Mouse (Mus musculus) urinary bladder, postnatal 36 days (tissue): ENCODE measurements around the gene Svs2.
"Not testable (repeated sequence)": the region's sequence is repeated elsewhere in the genome, so short reads cannot be mapped to it uniquely, and the experiment has no call there.

ENCODE experiments used
- DNase-seq, 2 experiments: peaks; one replicate each; pipeline ENCODE4 v3.0.0; 2022; ENCODE audit warnings: low spot score in 2 of 2, mixed read lengths in 1 of 2

The Svs2 gene

DNA sequence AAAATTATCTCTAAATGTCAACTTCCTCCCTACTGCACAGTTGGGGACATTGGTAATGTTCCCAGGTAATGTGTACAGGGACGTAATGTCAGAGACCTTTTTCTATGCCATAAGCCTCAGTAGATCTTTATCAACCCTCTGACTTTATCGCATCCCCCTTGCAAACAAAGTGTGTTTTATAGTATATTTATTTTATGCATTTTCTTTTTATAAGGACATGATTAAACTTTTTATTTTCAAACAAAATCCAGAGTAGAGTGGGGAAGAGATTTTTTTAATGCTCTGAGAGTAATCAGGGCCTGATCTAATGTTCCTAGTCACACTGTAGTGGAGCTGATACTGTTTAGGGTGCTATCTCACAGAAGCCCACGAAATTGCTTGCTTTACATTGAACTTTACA, at the start of gene Svs2:
Svs2 (minus strand) TSS at position 101 of the 400 bp plus-strand sequence.
- DNase-seq, result no peak

DNA sequence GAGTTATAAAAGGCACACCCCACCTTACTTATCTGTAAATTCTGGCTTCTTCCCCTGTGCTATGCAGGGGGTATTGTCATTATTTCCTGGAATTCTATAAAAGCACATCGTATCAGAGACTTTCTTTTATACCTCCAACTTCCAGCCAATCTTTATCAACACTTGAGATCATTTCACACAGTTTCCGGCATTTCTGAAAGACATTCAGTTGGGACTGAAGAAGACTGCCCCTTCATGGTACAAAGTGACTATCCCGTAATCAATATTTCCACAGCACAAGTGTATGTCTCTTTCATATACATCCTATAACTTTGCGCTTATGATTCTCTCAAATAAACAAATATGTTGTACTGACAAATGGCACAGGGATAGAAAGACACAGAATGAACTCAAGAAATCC, 40.1 kb upstream of the Svs2 start, which contains the start of gene Svs4:
Svs4 (minus strand) TSS at position 101 of the 400 bp plus-strand sequence.
- DNase-seq, result no peak

DNA sequence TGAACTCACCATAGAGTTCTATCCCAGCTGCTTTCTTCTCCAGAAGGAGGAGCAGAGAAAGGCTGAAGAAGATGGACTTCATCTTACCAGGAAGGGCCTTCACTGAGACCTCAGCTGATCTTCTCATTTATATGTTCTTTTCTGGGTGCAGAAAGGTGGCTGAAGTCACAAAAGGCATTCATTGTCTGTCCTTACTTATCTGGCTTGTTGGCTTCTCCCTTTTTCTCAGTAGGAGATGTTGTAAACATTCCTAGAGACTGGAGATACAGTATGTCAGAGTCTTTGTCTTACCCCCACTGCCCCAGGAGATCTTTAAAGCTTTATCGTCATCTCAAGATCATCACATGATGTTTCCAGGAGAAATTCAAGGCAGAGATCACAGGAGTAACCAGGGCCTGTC, 18.3 kb upstream of the Svs2 start, which contains the start of gene Svs3b:
Svs3b (minus strand) TSS at position 101 of the 400 bp plus-strand sequence.
- DNase-seq, result not testable (repeated sequence)

DNA sequence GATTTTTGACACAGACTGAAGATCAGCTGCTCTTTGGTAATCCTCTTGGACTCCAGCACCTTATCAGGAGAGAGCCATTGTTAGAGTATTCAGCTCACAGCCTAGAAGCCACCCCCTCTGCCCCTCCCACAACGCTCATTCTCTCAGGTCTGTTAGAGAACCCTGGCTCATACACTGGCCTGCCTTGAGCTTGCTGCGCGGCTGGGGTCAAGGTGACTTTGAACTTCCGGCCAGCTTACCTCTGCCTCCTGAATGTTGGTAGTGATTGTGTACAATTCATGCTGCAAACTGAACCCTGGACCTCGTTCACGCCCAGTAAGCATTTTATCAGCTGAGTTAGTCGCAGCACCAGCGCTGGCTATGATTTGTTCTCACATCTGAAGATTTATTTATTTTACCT, 5.6 kb downstream of the Svs2 start:
- DNase-seq, result no peak

DNA sequence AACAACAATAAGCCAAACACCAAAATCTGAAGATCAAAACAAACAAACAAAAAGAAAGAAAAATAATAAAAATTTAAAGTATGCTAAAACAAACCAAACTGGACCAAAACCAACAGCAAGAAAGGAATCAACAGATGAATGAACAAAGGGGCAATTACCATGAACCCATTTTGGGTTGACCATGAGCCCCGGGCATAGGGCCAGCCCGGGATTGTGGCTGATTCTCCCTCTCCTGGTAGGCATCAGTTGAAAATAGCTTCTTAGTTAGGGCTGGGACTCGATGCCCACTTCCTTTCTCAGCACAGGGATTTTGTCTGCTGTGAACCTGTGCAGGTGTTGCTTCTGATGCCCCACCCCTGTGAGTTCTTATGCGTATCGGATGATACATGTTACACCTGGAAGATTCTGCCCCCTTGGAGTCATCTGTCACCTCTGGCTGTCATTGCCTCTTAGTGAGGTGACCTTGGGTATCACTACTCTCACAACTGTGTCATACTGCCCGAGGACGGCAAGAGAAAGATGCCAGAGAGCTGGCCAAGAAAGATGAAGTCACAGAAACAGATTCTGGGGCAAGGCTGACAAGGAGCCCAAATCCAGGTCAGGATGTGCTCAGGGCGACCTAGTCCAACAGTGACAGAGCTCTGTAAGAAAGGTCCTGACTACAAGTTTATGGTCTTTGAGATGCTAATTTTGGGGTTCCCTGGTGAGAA, 9.8 kb downstream of the Svs2 start:
- no peak for DNase-seq

DNA sequence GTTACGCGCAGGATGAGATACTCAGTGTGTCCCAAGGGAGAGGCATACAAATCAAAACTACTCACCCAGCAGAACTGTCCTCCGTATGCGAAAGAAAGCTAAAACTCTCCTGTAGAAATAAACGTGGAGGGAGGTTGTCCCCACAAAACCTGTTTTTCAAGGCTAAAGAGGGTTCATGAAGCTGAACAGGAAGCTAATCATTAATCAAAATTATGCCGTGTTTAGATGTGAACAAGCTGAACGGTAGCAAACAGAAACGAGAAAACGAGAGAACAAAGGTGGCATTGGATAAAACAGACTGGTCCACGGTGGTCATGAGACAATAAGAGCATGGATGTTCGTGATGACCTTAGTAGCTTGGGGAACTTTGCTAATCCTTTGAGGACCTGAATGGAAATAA, 16.7 kb downstream of the Svs2 start, which contains the start of gene Wfdc15b:
Wfdc15b (minus strand) TSS at position 139 of the 400 bp plus-strand sequence.
- DNase-seq, result no peak

DNA sequence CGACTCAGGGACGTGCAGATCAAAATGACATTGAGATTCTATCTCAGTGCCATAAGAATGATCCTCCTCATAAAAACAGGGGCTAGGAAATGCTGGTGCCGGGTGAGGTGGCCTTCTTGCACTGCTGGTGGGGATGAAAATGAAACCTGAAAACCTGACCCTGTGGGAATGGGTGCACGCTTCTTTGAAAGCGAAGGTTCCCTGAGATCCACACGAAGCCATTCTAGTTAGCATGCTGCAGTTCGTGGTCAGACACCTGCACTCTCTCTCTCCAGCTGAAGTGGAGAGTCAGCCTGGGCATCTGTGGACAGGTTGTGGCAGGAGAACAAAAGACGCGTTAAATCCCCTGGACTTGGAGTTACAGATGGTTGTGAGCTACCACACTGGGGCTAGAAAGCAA, 19.0 kb downstream of the Svs2 start:
- DNase-seq, result no peak

DNA sequence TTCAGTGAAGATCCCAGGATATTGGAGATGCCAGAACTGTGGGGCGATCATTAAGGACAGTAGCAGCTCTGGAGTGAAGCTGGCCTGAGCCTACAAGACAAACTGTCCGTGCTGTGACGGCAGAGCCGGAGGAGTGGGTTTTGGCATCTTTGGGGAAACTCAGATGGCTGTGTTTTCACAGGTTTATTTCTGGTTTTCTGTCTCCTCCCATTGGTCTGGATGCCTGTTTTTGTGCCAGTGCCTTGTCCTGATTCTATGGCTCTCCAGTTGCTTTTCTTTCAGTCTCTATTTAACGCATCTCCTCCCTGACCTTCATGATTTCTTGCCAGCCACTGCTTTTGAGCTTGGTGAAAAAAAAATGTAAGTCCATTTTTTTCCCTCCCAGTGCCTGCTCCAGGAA, 25.6 kb downstream of the Svs2 start:
- DNase-seq, result no peak

DNA sequence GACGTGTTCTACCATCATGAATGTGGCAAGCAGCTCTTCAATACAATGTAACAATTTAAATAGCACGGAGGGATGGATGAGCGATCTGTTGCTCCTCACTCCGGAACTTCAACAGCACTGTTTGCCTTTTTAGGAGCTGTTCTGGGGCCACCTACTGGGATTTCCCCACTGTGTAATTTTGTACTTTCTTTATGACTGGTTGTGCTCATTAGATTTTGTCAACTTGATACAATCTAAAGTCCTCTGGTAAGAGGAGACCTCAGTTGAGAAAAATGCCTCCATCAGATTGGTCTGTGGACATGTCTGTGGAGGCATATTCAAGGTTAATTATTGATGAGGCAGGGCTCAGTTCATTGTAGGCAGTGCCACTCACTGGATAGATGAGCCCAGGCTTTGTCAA, 27.4 kb downstream of the Svs2 start:
- no peak for DNase-seq

DNA sequence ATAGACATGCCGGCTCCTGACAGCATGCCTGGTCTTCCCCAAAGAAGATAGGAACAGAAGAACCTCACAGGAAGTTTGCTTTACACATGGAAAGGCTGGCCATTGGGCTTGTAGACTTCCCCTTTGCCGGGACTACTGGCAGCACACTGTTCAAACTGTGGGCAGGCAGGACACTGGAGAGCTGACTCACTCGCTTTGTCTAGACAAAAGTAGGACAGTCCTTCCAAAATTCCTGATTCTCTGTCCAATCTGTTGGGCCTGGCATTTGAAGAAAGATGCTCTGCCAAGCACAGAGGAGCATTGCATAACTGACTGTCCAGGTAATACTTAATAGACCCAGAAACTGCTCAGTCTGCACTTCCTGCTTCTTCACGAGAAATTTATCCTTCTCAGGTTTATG, 31.6 kb downstream of the Svs2 start:
- DNase-seq, result no peak

DNA sequence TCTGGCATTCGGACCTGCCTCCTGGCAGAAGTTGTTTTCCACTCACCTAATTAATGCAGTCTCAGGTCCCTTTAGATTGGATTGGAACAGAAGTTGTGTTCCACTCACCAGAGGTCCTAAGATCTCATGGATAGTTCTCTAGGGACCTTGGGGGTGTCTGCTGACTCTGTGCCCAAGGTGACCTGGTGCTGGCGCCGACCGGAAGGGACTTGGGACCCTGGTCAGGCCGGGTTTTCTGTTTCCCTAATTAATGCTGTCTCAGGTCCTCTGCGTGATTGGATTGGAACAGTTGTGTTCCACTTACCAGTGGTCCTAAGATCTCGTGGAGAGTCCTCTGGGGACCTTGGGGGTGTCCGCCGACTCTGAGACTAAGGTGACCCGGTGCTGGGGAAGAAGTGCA, 32.3 kb downstream of the Svs2 start:
- not testable (repeated sequence) for DNase-seq

DNA sequence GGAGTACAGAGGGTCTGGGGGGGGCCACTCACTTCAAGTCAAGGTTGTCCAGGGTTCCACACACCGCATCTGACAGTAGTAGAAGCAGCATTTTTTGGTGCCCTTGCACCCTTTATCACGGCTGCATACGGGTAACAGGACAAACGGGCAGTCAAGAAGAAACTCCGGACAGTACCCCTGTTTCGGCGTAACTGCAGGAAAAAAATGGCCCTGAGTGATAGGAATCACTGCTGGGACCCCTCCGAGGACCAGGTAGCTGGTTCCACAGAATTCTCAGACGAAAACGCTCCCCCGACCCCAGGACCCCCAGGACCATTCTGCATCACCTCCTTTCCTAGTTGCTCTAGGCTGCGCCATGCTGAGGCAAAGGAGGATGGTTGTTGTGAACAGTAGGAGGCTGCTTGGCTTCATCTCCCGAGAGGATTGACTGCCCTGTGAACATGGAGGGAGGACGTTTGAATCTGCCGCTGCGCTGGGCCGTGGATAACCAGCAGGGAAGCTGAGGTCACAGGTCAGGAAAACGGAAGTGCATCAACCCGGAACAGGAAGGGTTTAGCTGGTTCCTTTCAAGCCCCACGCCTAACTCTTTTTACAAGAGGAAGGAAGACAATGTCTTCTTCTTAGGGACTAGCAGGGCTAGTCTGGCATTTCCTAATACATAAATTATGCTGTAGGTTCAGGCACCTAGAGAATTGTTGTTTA, 38.5 kb downstream of the Svs2 start, which contains the start of gene Wfdc15a:
Wfdc15a (minus strand) TSS at position 505 of the 702 bp plus-strand sequence.
- DNase-seq, result no peak

DNA sequence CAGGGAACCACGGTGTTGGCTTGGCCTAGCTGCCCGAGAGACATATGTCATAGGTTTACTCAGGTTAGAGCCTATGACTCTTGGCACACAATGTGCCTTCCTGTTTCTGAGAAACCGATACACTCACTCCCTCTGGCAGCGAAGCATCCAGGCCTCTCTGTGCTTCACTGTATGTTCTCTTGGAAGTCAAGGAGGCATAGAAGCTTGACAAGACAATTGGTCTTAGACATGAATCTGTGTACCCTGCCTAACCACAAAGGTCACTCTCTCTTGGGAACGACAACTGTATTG, 41.6 kb downstream of the Svs2 start:
- DNase-seq, result no peak

DNA sequence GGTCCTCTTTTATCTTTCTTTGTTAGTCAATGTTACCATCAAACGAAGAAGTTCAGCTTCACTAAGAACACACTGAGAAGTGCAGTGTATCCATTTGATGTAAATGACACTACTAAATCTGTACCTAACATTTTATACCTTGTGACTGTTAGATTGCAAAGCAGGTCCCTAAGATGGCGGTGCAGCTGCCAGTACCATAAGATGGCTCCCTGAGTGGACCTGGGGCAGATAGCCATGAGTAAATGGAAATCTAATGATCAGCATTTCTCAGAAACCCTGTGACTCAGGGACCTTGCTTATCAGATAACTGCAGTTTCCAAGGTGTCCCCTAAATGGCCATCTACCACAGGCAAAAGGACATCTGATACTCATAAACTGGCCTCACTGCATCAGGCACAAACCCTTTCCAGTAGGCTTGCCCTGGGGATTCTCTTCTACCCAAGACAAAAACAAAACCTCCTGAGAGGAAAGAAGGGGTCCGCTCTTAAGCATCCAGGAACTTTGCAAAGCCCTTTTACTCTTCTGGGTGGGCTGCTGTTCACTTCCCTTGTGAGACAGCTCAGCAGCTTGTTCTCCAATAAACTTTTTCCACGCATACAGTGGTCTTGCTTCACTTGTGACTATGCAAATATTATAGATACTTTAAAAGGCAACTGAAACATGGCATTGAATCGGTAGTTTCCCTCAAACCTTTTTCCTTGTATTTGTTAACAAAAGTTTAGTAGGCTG, 42.1 kb downstream of the Svs2 start:
- no peak for DNase-seq

DNA sequence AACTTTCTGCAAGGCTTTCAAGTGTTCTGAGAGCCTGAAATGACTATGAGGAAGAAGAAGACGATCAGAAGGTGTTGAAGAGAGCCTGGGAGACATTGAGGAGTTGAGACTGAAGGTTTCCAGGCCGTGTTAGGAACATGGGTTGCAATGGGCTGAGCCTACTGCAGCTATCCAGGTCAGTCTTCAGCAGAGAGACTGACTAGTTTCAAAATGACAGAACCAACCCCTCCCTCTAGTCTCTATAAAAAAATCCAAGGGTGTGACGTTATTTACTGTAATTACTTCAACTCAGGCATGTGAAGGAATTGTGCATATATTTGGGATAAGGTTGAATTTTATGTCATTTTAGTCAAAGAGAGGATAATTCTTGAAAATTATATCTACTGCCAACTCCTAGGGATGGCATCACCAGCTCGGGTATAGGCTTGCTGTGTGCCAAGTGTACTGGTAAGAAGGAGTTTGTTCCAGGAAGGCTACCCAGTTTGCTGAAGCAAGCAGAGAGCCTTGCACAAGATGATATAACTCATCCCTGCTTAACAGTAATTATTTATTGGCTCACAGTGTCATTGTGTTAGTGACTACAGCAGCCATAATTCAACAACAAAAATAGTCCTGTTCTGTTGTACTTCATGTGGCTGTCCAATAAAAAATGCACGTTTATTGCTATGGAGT, 43.2 kb downstream of the Svs2 start:
- DNase-seq, result no peak

DNA sequence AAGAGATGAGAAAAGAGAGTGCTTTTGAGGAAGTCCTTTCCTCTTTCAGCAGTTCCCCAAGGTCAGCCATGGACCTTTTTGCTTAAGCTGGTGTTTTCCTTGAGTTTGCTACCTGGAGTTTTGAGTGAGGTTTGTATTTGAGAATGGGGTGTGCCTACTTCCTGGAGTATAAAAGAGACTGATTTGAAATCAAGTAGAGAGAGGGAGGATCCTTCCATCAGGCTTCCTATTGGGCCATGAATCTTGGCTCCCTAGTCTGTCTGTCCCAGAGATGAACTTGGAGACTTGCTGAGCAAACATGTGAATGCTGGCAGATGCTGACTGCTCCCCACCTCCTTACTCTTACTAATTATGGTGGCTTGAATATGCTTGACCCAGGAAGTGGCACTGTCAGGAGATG, 46.0 kb downstream of the Svs2 start:
- no peak for DNase-seq

DNA sequence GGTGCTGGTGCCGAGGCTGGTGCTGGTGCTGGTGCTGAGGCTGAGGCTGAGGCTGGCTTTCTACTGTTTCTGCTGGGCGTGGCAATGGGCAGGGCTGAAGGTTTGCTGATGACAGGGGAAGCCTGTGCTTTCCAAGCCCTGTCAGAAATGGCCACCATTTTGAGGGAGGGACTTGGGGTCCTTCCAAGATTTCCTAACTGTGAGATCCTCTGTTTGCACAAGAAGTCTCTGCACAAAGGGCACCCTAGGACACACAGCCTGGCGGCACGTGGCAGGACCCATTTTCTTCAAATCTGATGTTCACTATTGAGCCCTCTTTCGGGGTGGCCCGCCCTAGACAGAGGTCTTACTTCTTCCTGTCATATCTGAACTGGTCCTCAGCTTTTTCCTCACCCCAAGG, 47.7 kb downstream of the Svs2 start, which contains the start of gene Wfdc12:
Wfdc12 (minus strand) TSS at position 33 of the 400 bp plus-strand sequence.
- DNase-seq, result no peak

DNA sequence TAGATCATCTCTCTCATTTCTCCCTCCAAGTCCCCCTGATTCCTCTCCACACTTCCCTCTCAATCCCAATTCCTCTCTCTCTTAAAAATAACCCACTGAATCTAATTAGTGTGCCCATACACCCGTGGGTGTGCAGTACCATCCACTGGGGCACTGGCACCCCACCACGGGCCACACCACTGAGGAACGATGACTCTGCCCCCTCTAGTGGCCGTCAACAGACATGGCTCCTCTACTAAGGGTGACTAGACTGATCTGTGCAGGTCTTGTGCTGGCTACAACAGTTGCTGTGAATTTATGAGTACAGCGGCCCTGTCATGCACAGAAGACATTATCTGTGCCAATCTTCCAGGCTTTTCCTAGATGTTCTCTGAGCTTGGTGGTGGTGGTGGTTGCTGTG, 49.5 kb downstream of the Svs2 start:
- DNase-seq, result no peak
